Mouse (Mus musculus): ENCODE measurements at regions not wholly inside any gene's neighbourhood (a gene's known extent, or its start where the extent isn't known, plus 50 kb on each side); places are given as distances from the start of the nearest gene placed in this dataset.

GRCm38 (mm10) chr1:119119863-119120569, 66.6 kb upstream of the Gli2 start:
- Histone ChIP-seq H3K4me3 (ENCODE audit: low read depth, low read length) (no peak overlapping the region), H3K27ac (ENCODE audit: low read depth) (no peak overlapping the region), H3K4me1 (ENCODE audit: control insufficient read depth, insufficient read depth) (no peaks in the 10 kb centered on the region), H3K4me2 (ENCODE audit: low read depth, low read length) (no peak overlapping the region), H3K36me3 (replicated peaks; ENCODE audit: control insufficient read depth, insufficient read depth, low read length) (no peaks in the 10 kb centered on the region), H3K27me3 (ENCODE audit: control insufficient read depth, insufficient read depth, low read length) (no peaks in the 10 kb centered on the region), H3K9ac (replicated peaks; ENCODE audit: low read depth, low read length) (no peak overlapping the region), H3K9me3 (replicated peaks; ENCODE audit: control insufficient read depth, low read length) (no peaks in the 10 kb centered on the region)
- ATAC-seq (ENCODE audit: insufficient read depth, low read depth) (peak; percentile 57), DNase-seq (ENCODE audit: low spot score) (no peak)
- WGBS = 36% methylated on average over 8 of the region's 8 CpGs
- TF ChIP-seq EP300 (IDR thresholded peaks at IDR 0.05; ENCODE audit: low read depth) (no peak), CTCF (IDR thresholded peaks at IDR 0.05; ENCODE audit: low read depth) (peak; percentile 43)

- H3K4me3 ChIP-seq (ENCODE audit: low read depth, low read length) = no peak overlapping the region
- H3K27me3 ChIP-seq (ENCODE audit: control insufficient read depth, insufficient read depth, low read length) = no peaks in the 10 kb centered on the region
- no peaks in the 10 kb centered on the region for H3K4me1 ChIP-seq (ENCODE audit: control insufficient read depth, insufficient read depth)
- no peak for TF ChIP-seq EP300 (IDR thresholded peaks at IDR 0.05; ENCODE audit: low read depth)
- H3K9ac ChIP-seq (replicated peaks; ENCODE audit: low read depth, low read length) = no peak overlapping the region
- DNase-seq (ENCODE audit: low spot score) = no peak
- H3K4me2 ChIP-seq (ENCODE audit: low read depth, low read length) = no peak overlapping the region
- H3K9me3 ChIP-seq (replicated peaks; ENCODE audit: control insufficient read depth, low read length) = no peaks in the 10 kb centered on the region
- no peak for ATAC-seq (ENCODE audit: insufficient read depth, low read depth)
- WGBS = 63% methylated on average over 7 of the region's 7 CpGs
- H3K27ac ChIP-seq (ENCODE audit: low read depth) = no peak overlapping the region
- no peaks in the 10 kb centered on the region for H3K36me3 ChIP-seq (replicated peaks; ENCODE audit: control insufficient read depth, insufficient read depth, low read length)
These were observed 61.8 kb upstream of the Gli2 start for GRCm38 (mm10) chr1:119115106-119115674.

DNA sequence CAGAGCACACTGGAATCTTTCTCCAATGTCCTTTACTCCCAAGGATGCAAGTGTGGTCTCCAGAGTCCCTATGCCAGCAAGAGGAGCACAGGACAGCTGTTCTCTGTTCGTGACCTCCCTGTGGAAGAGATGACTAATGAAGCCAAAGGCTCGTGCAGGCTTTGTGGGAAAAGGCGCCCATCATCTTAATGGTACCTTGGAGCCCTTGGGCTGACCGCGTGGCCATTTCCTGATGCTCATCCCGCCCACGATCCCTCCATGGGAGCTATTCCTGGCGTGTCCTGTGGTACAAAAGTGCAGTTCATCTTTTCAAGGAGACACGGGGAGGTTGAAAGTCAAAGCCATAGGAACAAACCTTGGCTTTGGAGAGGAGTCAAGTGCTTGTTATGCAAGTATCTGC, 55.2 kb upstream of the Gli2 start:
- H3K27me3 ChIP-seq (ENCODE audit: control insufficient read depth, insufficient read depth, low read length) = no peaks in the 10 kb centered on the region
- no peak overlapping the region for H3K4me3 ChIP-seq (ENCODE audit: low read depth, low read length)
- H3K4me2 ChIP-seq (ENCODE audit: low read depth, low read length) = no peak overlapping the region
- no peak for TF ChIP-seq EP300 (IDR thresholded peaks at IDR 0.05; ENCODE audit: low read depth)
- DNase-seq (ENCODE audit: low spot score) = no peak
- WGBS = 53% methylated on average over 9 of the region's 9 CpGs
- H3K4me1 ChIP-seq (ENCODE audit: control insufficient read depth, insufficient read depth) = no peaks in the 10 kb centered on the region
- H3K9ac ChIP-seq (replicated peaks; ENCODE audit: low read depth, low read length) = no peak overlapping the region
- H3K36me3 ChIP-seq (replicated peaks; ENCODE audit: control insufficient read depth, insufficient read depth, low read length) = no peaks in the 10 kb centered on the region
- H3K9me3 ChIP-seq (replicated peaks; ENCODE audit: control insufficient read depth, low read length) = no peaks in the 10 kb centered on the region
- ATAC-seq (ENCODE audit: insufficient read depth, low read depth) = no peak
- no peak overlapping the region for H3K27ac ChIP-seq (ENCODE audit: low read depth)

DNA sequence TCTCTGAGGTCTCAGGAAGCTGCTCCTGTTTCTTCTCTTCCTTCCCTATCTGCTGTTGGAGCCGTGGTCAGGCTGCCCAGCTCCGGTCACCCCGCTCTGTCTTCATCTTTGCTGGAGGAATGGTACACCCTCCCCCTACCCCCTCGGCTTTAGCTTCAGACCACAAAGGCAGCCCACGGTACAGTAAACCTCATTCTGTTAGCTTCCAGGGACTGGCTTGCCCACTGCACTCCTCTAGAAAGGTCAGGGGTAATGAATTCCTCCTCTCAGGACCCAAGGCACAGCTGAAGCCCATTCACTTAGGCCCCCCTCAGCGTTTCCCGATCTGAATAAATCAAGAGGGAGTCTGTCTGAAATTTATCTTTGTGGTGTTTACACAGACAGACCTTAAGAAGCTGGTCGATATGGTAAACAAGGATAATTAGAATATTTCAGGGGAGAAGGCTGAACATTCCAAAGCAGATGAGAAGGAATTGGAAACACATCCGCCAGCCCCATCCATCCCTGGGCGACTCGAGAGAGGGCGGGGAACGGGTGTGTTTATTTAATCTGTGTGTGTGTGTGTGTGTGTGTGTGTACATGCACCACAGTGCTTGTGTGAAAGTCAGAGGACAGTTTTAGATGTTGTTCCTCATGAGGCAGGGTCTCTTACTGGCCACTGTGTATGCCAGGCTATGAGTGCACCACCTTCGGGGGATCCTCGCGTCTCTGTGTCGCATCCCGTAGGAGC, 53.0 kb upstream of the Gli2 start:
- Histone ChIP-seq H3K27ac (ENCODE audit: low read depth) (no peak overlapping the region), H3K4me3 (ENCODE audit: low read depth, low read length) (no peak overlapping the region), H3K9me3 (replicated peaks; ENCODE audit: control insufficient read depth, low read length) (no peaks in the 10 kb centered on the region), H3K9ac (replicated peaks; ENCODE audit: low read depth, low read length) (no peak overlapping the region), H3K27me3 (ENCODE audit: control insufficient read depth, insufficient read depth, low read length) (no peaks in the 10 kb centered on the region), H3K4me2 (ENCODE audit: low read depth, low read length) (no peak overlapping the region), H3K36me3 (replicated peaks; ENCODE audit: control insufficient read depth, insufficient read depth, low read length) (no peaks in the 10 kb centered on the region), H3K4me1 (ENCODE audit: control insufficient read depth, insufficient read depth) (no peaks in the 10 kb centered on the region)
- ATAC-seq (ENCODE audit: insufficient read depth, low read depth) (no peak), DNase-seq (ENCODE audit: low spot score) (no peak)
- TF ChIP-seq EP300 (IDR thresholded peaks at IDR 0.05; ENCODE audit: low read depth) (no peak), CTCF (IDR thresholded peaks at IDR 0.05; ENCODE audit: low read depth) (no peak)
- WGBS = 71% methylated on average over 18 of the region's 18 CpGs

Data from heart, postnatal 0 days (tissue).